Mouse (Mus musculus): Measurements from ENCODE around the gene Usp35. TPM values are rescaled to one million over a fixed set of nuclear protein-coding genes. Genes with fewer than 3 reads are reported as not detected.

The Usp35 gene
- total RNA-seq (2012; rRNA removed) (0.49 and 0.58 TPM in 2 replicates), polyA plus RNA-seq (2012; ENCODE audit: insufficient read depth in 1 of 2, insufficient read length in 2 of 2, low read depth in 1 of 2, low replicate concordance in 2 of 2, missing spikeins in 1 of 2) (1 to 10 TPM in 1 of 2 experiments, not detected in 1; 2.2 TPM)

DNA sequence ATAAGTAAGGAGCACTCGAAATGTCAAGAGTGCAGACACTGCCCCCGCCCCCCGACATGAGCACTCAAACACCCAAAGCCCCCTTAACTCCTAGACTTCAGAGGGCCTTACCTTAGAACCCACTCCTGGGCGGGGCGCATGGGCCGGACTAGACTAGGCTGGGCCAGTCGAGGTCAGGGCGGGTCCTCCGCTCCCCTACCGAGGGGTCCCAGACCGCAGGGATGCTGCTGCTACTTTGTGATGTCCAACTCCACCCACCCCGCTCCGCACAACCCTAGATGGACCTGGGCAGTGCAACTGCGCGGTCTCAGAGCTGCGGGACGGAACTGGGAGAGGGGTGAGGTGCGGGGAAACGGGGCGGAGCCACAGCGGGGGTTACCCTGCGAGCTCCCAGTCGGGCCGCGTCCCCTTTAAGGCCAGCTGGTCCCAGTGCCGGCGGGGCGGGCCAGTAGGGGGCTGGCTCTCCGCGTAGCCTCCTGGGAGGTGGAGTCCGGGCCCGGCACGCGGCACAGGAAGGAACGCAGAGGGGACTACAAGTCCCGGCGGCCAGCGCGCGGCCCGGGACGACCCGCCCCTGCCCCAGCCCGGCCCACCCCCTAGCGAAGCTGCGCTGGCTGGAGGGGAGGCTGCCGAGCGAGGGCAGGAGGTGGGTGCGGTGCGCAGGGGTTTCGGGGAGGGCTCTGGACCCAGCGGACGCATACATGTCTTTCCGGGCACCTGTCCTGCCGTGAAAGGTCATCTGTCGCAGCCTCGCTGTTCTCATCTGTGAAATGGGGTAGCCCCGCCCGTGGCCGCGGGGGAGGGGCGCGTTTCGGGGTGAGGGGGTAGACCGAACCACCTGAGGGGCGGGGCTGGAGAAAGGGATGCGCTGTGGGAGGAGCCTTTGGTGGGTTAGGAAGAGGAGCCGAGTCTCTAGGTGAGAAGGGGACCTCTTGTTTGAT is at the start of gene Usp35, which contains the start of gene Kctd21:
Gene Usp35, minus strand, starts transcription at position 295 of the 941 bp plus-strand sequence.
Gene Kctd21, plus strand, starts transcription at position 602 of the 941 bp plus-strand sequence.
- H3K36me3 ChIP-seq (ENCODE audit: control insufficient read depth in 1 of 2, insufficient read depth in 2 of 2, low read length in 2 of 2) = peaks cover 0 to 13% of the 10 kb centered on the region in 2 experiments; a peak in 2 of 4 replicates
- no peaks in the 10 kb centered on the region for H3K27me3 ChIP-seq (ENCODE audit: control insufficient read depth in 1 of 2, insufficient read depth in 2 of 2, low read length in 2 of 2)
- peak; percentile 97 for DNase-seq (ENCODE audit: low read depth, low spot score)
- H3K27ac ChIP-seq (ENCODE audit: control insufficient read depth, low read depth, low read length) = no peak within 1 kb of the TSS
- H3K4me1 ChIP-seq (ENCODE audit: control insufficient read depth in 1 of 2, insufficient read depth in 2 of 2, low read length in 2 of 2) = peaks cover 6 to 23% of the 10 kb centered on the region in 2 experiments
- peak within 1 kb of the TSS; percentile 64 for H3K9ac ChIP-seq (ENCODE audit: control insufficient read depth, low read depth, low read length, poor library complexity, severe bottlenecking)
- H3K79me2 ChIP-seq (ENCODE audit: control insufficient read depth, insufficient read depth, low read length, poor library complexity) = no peaks in the 10 kb centered on the region
- H3K9me3 ChIP-seq (replicated peaks; ENCODE audit: insufficient read depth, low read length) = no peaks in the 10 kb centered on the region
- 0 out of 4 replicates have a peak, but pooled peaks of 1 of the 2 experiments have one; percentile 32 for TF ChIP-seq POLR2A (IDR thresholded peaks at IDR 0.05; ENCODE audit: control insufficient read depth in 1 of 2, insufficient read depth in 1 of 2, low read depth in 1 of 2, low read length in 2 of 2, poor library complexity in 1 of 2)
- no peak for TF ChIP-seq ETS1 (IDR thresholded peaks at IDR 0.05; ENCODE audit: low read depth, low read length)
- TF ChIP-seq MAX (IDR thresholded peaks at IDR 0.05; ENCODE audit: low read length) = peak; percentile 45; the same call in 1 of the 2 replicates
- TF ChIP-seq KAT2A (conservative IDR thresholded peaks at IDR 0.05; ENCODE audit: low read depth, low read length) = peak; percentile 75; the same call in 1 of the 2 replicates
- no peak for TF ChIP-seq POLR2AphosphoS2 (IDR thresholded peaks at IDR 0.05; ENCODE audit: low read length)
- TF ChIP-seq ZC3H11A (IDR thresholded peaks at IDR 0.05; ENCODE audit: low read depth, low read length) = no peak
- TF ChIP-seq ELF1 (IDR thresholded peaks at IDR 0.05; ENCODE audit: low read depth, low read length) = peak; percentile 71; the same call in 1 of the 2 replicates
- 0 out of 2 replicates have a peak, but pooled peaks have one; percentile 24 for TF ChIP-seq USF1 (IDR thresholded peaks at IDR 0.05; ENCODE audit: low read depth, low read length)
- peak; percentile 2; the same call in 1 of the 2 replicates for TF ChIP-seq NELFE (IDR thresholded peaks at IDR 0.05; ENCODE audit: low read depth, low read length)
- TF ChIP-seq SMC3 (IDR thresholded peaks at IDR 0.05; ENCODE audit: low read depth, low read length) = no peak
- TF ChIP-seq TCF12 (IDR thresholded peaks at IDR 0.05; ENCODE audit: low read depth, low read length) = peak; percentile 1; the same call in 1 of the 2 replicates
- peak; percentile 77; the same call in 1 of the 2 replicates for TF ChIP-seq MAZ (IDR thresholded peaks at IDR 0.05; ENCODE audit: low read depth, low read length)
- TF ChIP-seq MEF2A (IDR thresholded peaks at IDR 0.05; ENCODE audit: extremely low read depth, insufficient replicate concordance, low read depth, low read length, poor library complexity, severe bottlenecking) = no peak
- no peak for TF ChIP-seq CHD2 (IDR thresholded peaks at IDR 0.05; ENCODE audit: low read length)
- no peak for TF ChIP-seq ZNF384 (IDR thresholded peaks at IDR 0.05; ENCODE audit: low read depth, low read length)
- peak; percentile 95 for TF ChIP-seq HCFC1 (IDR thresholded peaks at IDR 0.05; ENCODE audit: low read depth, low read length)
- TF ChIP-seq EP300 (IDR thresholded peaks at IDR 0.05; ENCODE audit: low read depth in 1 of 2, low read length in 2 of 2) = no peak
- no peak for TF ChIP-seq CTCF (IDR thresholded peaks at IDR 0.05 in 2 of 3, conservative IDR thresholded peaks at IDR 0.05 in 1 of 3; ENCODE audit: control insufficient read depth in 1 of 3, insufficient read depth in 1 of 3, low read depth in 2 of 3, low read length in 3 of 3, poor library complexity in 1 of 3, severe bottlenecking in 1 of 3)
- 0 out of 2 replicates have a peak, but pooled peaks have one; percentile 20 for TF ChIP-seq NRF1 (IDR thresholded peaks at IDR 0.05; ENCODE audit: insufficient read depth, low read depth, low read length, poor library complexity, severe bottlenecking)
- no peak for TF ChIP-seq TBP (IDR thresholded peaks at IDR 0.05; ENCODE audit: low read depth, low read length)
- no peak for TF ChIP-seq GATA1 (IDR thresholded peaks at IDR 0.05; ENCODE audit: low read depth, low read length)
- no peak for TF ChIP-seq POLR2AphosphoS5 (IDR thresholded peaks at IDR 0.05; ENCODE audit: borderline replicate concordance, low read depth, low read length)
- TF ChIP-seq SIN3A (IDR thresholded peaks at IDR 0.05; ENCODE audit: low read length) = peak; percentile 97
- peak within 1 kb of the TSS; percentile 91 to 96 for H3K4me3 ChIP-seq (ENCODE audit: control insufficient read depth in 1 of 2, insufficient read depth in 1 of 2, low read depth in 2 of 2, low read length in 2 of 2)
